Mouse (Mus musculus) hindbrain, embryonic 11.5 days (tissue): ENCODE results near the gene Ifi27. TPM values are rescaled to one million over a fixed set of nuclear protein-coding genes. Genes with fewer than 3 reads are reported as not detected.
"Not testable (repeated sequence)": the region's sequence is repeated elsewhere in the genome, so short reads cannot be mapped to it uniquely, and the experiment has no call there.

Experiments used
- ATAC-seq: fragments of 200-750 bp; cut with Nextera tagmentation; 2 replicates; pipeline ENCODE4 v1.8.0; 2017; ENCODE audit warnings: mild to moderate bottlenecking, moderate TSS enrichment, moderate library complexity; ENCODE audit not compliant: low FRiP score
- DNase-seq: peaks from one replicate; pipeline ENCODE4 v3.0.0-alpha.2; 2015; ENCODE audit warnings: low spot score
- H3K27ac ChIP-seq: fragments of 300-500 bp; sonication (generic); 2 replicates; pipeline ENCODE4 v1.5.1; 2014; ENCODE audit warnings: mild to moderate bottlenecking, low read depth, low read length
- H3K27me3 ChIP-seq: fragments of 300-500 bp; sonication (generic); 2 replicates; pipeline ENCODE4 v1.6.1; 2014; ENCODE audit warnings: mild to moderate bottlenecking, low read length, moderate library complexity, mixed read lengths; ENCODE audit not compliant: control insufficient read depth, insufficient read depth
- H3K36me3 ChIP-seq: fragments of 300-500 bp; sonication (generic); 2 replicates; pipeline ENCODE4 v1.6.1; 2014; ENCODE audit warnings: mild to moderate bottlenecking, low read length, moderate library complexity, mixed read lengths; ENCODE audit not compliant: control insufficient read depth, insufficient read depth
- H3K4me1 ChIP-seq: fragments of 300-500 bp; sonication (generic); replicated peaks from 2 replicates; pipeline ENCODE4 v1.6.1; 2014; ENCODE audit warnings: low read length, mixed read lengths; ENCODE audit not compliant: control insufficient read depth, insufficient read depth
- H3K4me2 ChIP-seq: fragments of 300-500 bp; sonication (generic); replicated peaks from 2 replicates; pipeline ENCODE4 v1.6.1; 2014; ENCODE audit warnings: mild to moderate bottlenecking, low read depth, low read length
- H3K4me3 ChIP-seq: fragments of 300-500 bp; sonication (generic); 2 replicates; pipeline ENCODE4 v1.5.1; 2014; ENCODE audit warnings: low read depth, low read length
- H3K9ac ChIP-seq: fragments of 300-500 bp; sonication (generic); 2 replicates; pipeline ENCODE4 v1.6.1; 2014; ENCODE audit warnings: low read depth, low read length
- H3K9me3 ChIP-seq: fragments of 300-500 bp; sonication (generic); 2 replicates; pipeline ENCODE4 v1.6.1; 2016; ENCODE audit warnings: low read length; ENCODE audit not compliant: control insufficient read depth
- WGBS: fragments of 180-500 bp; shearing (Covaris S2); extraction: QIAGEN DNeasy Blood & Tissue Kit; methylation state at CpG from one replicate; pipeline ENCODE4 v1.1.7; 2014; 5-methylcytosine and 5-hydroxymethylcytosine counted together
- polyA plus RNA-seq: library from polyadenylated mRNA; unstranded; fragments of >200 nt; fragmentation: Nextera tagmentation; extraction: Ambion mirVana; gene quantifications from 2 replicates; pipeline ENCODE4 v1.2.1, GENCODE M21; 2014

The Ifi27 gene
- polyA plus RNA-seq, 1 experiment from 2014 or later = 3.1 TPM

GRCm38 (mm10) chr12:103481671-103482070 is 47.7 kb downstream of the Ifi27 start:
- no peak overlapping the region for H3K27ac ChIP-seq
- no peak for DNase-seq
- H3K4me2 ChIP-seq = no peak overlapping the region
- no peaks in the 10 kb centered on the region for H3K36me3 ChIP-seq
- no peaks in the 10 kb centered on the region for H3K27me3 ChIP-seq
- no peak overlapping the region for H3K9ac ChIP-seq
- no peaks in the 10 kb centered on the region for H3K9me3 ChIP-seq
- H3K4me1 ChIP-seq = no peaks in the 10 kb centered on the region
- ATAC-seq = no peak
- H3K4me3 ChIP-seq = no peak overlapping the region
- 83% methylated on average over 5 of the region's 5 CpGs for WGBS

GRCm38 (mm10) chr12:103482781-103483180 is 48.8 kb downstream of the Ifi27 start:
- Histone ChIP-seq H3K9ac (no peak overlapping the region), H3K36me3 (no peaks in the 10 kb centered on the region), H3K4me3 (no peak overlapping the region), H3K27me3 (no peaks in the 10 kb centered on the region), H3K9me3 (no peaks in the 10 kb centered on the region), H3K4me1 (no peaks in the 10 kb centered on the region), H3K27ac (no peak overlapping the region), H3K4me2 (no peak overlapping the region)
- no peak for DNase-seq
- ATAC-seq = no peak
- 73% methylated on average over 2 of the region's 2 CpGs for WGBS

GRCm38 (mm10) chr12:103484200-103484972 is 50.4 kb downstream of the Ifi27 start:
- H3K36me3 ChIP-seq, H3K9ac ChIP-seq, H3K27ac ChIP-seq, ATAC-seq, H3K9me3 ChIP-seq, H3K4me1 ChIP-seq, H3K4me3 ChIP-seq, DNase-seq, H3K27me3 ChIP-seq, H3K4me2 ChIP-seq: not testable (repeated sequence)
- 75% methylated on average over 9 of the region's 9 CpGs for WGBS

GRCm38 (mm10) chr12:103486726-103487125 is 52.7 kb downstream of the Ifi27 start:
- no peaks in the 10 kb centered on the region for H3K27me3 ChIP-seq
- H3K9me3 ChIP-seq = no peaks in the 10 kb centered on the region
- H3K4me3 ChIP-seq = no peak overlapping the region
- H3K4me2 ChIP-seq = no peak overlapping the region
- no peak for ATAC-seq
- WGBS = 88% methylated on average over 1 of the region's 1 CpGs
- no peaks in the 10 kb centered on the region for H3K36me3 ChIP-seq
- no peak overlapping the region for H3K27ac ChIP-seq
- no peaks in the 10 kb centered on the region for H3K4me1 ChIP-seq
- no peak overlapping the region for H3K9ac ChIP-seq
- DNase-seq = no peak

- Histone ChIP-seq H3K9me3 (no peaks in the 10 kb centered on the region), H3K4me1 (no peaks in the 10 kb centered on the region), H3K36me3 (no peaks in the 10 kb centered on the region), H3K4me3 (no peak overlapping the region), H3K9ac (no peak overlapping the region), H3K27ac (no peak overlapping the region), H3K4me2 (no peak overlapping the region), H3K27me3 (no peaks in the 10 kb centered on the region)
- WGBS = 70% methylated on average over 4 of the region's 4 CpGs
- ATAC-seq = no peak
- DNase-seq = no peak
Measured at GRCm38 (mm10) chr12:103487276-103487675, 53.3 kb downstream of the Ifi27 start.

- no peak for DNase-seq
Measured at GRCm38 (mm10) chr12:103487750-103488149, 53.7 kb downstream of the Ifi27 start.

More at GRCm38 (mm10) chr12:103487750-103488149, 53.7 kb downstream of the Ifi27 start:
- Histone ChIP-seq H3K27ac (no peak overlapping the region), H3K4me3 (no peak overlapping the region), H3K36me3 (no peaks in the 10 kb centered on the region), H3K9me3 (no peaks in the 10 kb centered on the region), H3K27me3 (no peaks in the 10 kb centered on the region), H3K4me1 (no peaks in the 10 kb centered on the region), H3K4me2 (no peak overlapping the region), H3K9ac (no peak overlapping the region)
- WGBS = 82% methylated on average over 2 of the region's 2 CpGs
- no peak for ATAC-seq

Other genes starting within 250 kb of the Ifi27 start
- gene Prima1, start 192.1 kb upstream of the Ifi27 start, polyA plus RNA-seq = 1.5 and 1.6 TPM in 2 replicates
- gene Fam181a, start 123.2 kb upstream of the Ifi27 start, polyA plus RNA-seq = 16.6 and 23.8 TPM in 2 replicates
- gene Asb2, start 78.2 kb upstream of the Ifi27 start, polyA plus RNA-seq = 0.54 and 1.0 TPM in 2 replicates
- 12.1 and 15.2 TPM in 2 replicates for gene Otub2, start 45.5 kb upstream of the Ifi27 start, polyA plus RNA-seq
- 0.97 and 1.1 TPM in 2 replicates for gene 9330161L09Rik, start 26.4 kb upstream of the Ifi27 start, polyA plus RNA-seq
- gene Ddx24, start 8.4 kb upstream of the Ifi27 start, polyA plus RNA-seq = 106 and 109 TPM in 2 replicates
- gene Ifi27l2a, start 9.5 kb downstream of the Ifi27 start, polyA plus RNA-seq = 0.99 and 1.7 TPM in 2 replicates
- gene Ifi27l2b, start 23.0 kb downstream of the Ifi27 start, polyA plus RNA-seq = not detected in 2 replicates
- 2.7 and 3.0 TPM in 2 replicates for gene Ppp4r4, start 98.1 kb downstream of the Ifi27 start, polyA plus RNA-seq
- gene Serpina10, start 197.2 kb downstream of the Ifi27 start, polyA plus RNA-seq = 0.15 TPM in 1 of 2 replicates, not detected in the other
- 0.42 TPM in 1 of 2 replicates, not detected in the other for gene Serpina6, start 223.0 kb downstream of the Ifi27 start, polyA plus RNA-seq
- not detected in 2 replicates for gene Serpina16, start 241.9 kb downstream of the Ifi27 start, polyA plus RNA-seq